ENCODE assay signal across 9 mouse cellular contexts in the genomic region with DNA sequence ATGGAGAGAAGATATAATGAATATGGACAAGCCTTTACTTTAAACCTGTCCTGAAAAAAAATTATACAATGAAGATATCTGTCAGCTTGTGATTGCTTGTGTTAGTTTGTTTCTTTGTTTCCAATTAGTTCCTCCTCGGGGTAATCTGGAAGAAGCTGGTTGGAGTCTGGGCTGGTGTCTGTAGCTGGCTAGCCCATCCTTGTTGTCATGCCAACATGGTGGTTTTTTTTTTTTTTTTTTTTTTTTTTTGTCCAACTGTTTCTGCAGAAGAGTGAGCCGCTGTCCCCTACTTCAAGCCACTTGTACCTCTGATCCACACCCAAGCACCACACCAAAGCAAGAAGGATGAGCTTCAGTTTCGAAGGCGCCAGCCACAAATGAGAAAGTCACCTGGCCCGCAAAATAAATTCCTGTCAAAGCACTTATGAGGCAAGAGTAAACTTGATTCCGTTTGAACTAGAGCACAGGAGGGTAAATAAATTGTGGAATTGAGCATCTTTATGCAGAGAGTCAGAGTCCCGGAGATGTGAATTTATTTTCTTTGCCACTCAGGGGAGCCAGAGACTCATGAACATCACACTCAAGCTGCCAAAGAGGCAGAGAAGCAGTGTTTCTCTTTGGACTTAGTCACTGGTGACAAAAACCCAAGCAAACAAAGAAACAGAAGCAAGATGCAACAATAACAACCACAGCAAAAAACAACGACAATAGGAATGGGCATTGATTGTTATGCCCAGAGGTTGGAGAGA. TPM values are rescaled to one million over a fixed set of nuclear protein-coding genes. Genes with fewer than 3 reads are reported as not detected.
DNase-seq lines count a peak whose midpoint lies in the region; ATAC-seq and TF ChIP-seq lines count a peak whose summit lies in the region.
"Had no signal": no experiment of that assay in that cellular context is flagged by ENCODE, and none has a peak within 500 bp of the region (broad histone marks: within the 10 kb centered on the region; RNA-seq: fewer than 3 reads in every experiment).

No protein-coding gene starts in this region.

- no peak overlapping the region for H3K9ac ChIP-seq in forebrain, embryonic 14.5 days (ENCODE audit: low read length)
- H3K9ac ChIP-seq in forebrain, embryonic 12.5 days: no peak overlapping the region
- H3K9ac ChIP-seq in hindbrain, embryonic 16.5 days (ENCODE audit: low read depth, low read length): no peak overlapping the region
- no peak overlapping the region for H3K9ac ChIP-seq in midbrain, embryonic 16.5 days (ENCODE audit: low read depth, low read length)
- H3K9ac ChIP-seq: heart, embryonic 13.5 days had no signal

- no peak overlapping the region for H3K4me3 ChIP-seq in forebrain, embryonic 14.5 days (ENCODE audit: low read depth, low read length)
- H3K4me3 ChIP-seq in forebrain, embryonic 12.5 days (replicated peaks): no peak overlapping the region
- H3K4me3 ChIP-seq in left cerebral cortex, adult 2 months: no peak overlapping the region
- no peak overlapping the region for H3K4me3 ChIP-seq in hindbrain, embryonic 16.5 days (ENCODE audit: low read length)
- H3K4me3 ChIP-seq in midbrain, embryonic 16.5 days (ENCODE audit: low read depth, low read length): no peak overlapping the region
- H3K4me3 ChIP-seq: heart, embryonic 13.5 days had no signal

- H3K4me1 ChIP-seq in forebrain, embryonic 14.5 days (ENCODE audit: control insufficient read depth, insufficient read depth, low read length): no peaks in the 10 kb centered on the region
- H3K4me1 ChIP-seq in forebrain, embryonic 12.5 days: peaks cover 9% of the 10 kb centered on the region
- H3K4me1 ChIP-seq in hindbrain, embryonic 16.5 days (ENCODE audit: control insufficient read depth, insufficient read depth, low read depth, low read length): peaks cover 2% of the 10 kb centered on the region; the same call in 1 of the 2 replicates
- H3K4me1 ChIP-seq in midbrain, embryonic 16.5 days (ENCODE audit: control insufficient read depth, insufficient read depth, low read length): peaks cover 14% of the 10 kb centered on the region

- TF ChIP-seq CTCF in left cerebral cortex, adult 2 months (IDR thresholded peaks at IDR 0.05): peak; percentile 60

- H3K36me3 ChIP-seq in forebrain, embryonic 14.5 days (ENCODE audit: control insufficient read depth, insufficient read depth, low read length): no peaks in the 10 kb centered on the region
- no peaks in the 10 kb centered on the region for H3K36me3 ChIP-seq in forebrain, embryonic 12.5 days (replicated peaks)
- no peaks in the 10 kb centered on the region for H3K36me3 ChIP-seq in hindbrain, embryonic 16.5 days (ENCODE audit: control insufficient read depth, insufficient read depth, low read length)
- H3K36me3 ChIP-seq in midbrain, embryonic 16.5 days (ENCODE audit: control insufficient read depth, insufficient read depth, low read length): no peaks in the 10 kb centered on the region
- H3K36me3 ChIP-seq: heart, embryonic 13.5 days had no signal

- no peaks in the 10 kb centered on the region for H3K9me3 ChIP-seq in forebrain, embryonic 14.5 days (replicated peaks; ENCODE audit: control insufficient read depth, low read length)
- no peaks in the 10 kb centered on the region for H3K9me3 ChIP-seq in forebrain, embryonic 12.5 days
- no peaks in the 10 kb centered on the region for H3K9me3 ChIP-seq in hindbrain, embryonic 16.5 days (ENCODE audit: control insufficient read depth, low read length)
- no peaks in the 10 kb centered on the region for H3K9me3 ChIP-seq in midbrain, embryonic 16.5 days (replicated peaks; ENCODE audit: control insufficient read depth, low read length, poor library complexity, severe bottlenecking)
- H3K9me3 ChIP-seq: heart, embryonic 13.5 days had no signal

- no peak for ATAC-seq in forebrain, embryonic 14.5 days
- ATAC-seq in forebrain, embryonic 12.5 days (ENCODE audit: low FRiP score): no peak
- peak; percentile 43; the same call in 1 of the 2 replicates for ATAC-seq in hindbrain, embryonic 16.5 days
- peak; percentile 73; the same call in 1 of the 2 replicates for ATAC-seq in midbrain, embryonic 16.5 days

- intact Hi-C loops in left cerebral cortex, adult 2 months (cut with DNase I): loop anchor here (2.0 to 5.0 kb wide), 2 partner anchors 203 to 375 kb away; no protein-coding TSS in a partner anchor

- H3K27me3 ChIP-seq in forebrain, embryonic 14.5 days (replicated peaks; ENCODE audit: control insufficient read depth, insufficient read depth, low read length): no peaks in the 10 kb centered on the region
- H3K27me3 ChIP-seq in forebrain, embryonic 12.5 days: no peaks in the 10 kb centered on the region
- no peaks in the 10 kb centered on the region for H3K27me3 ChIP-seq in hindbrain, embryonic 16.5 days (replicated peaks; ENCODE audit: control insufficient read depth, insufficient read depth, low read length)
- H3K27me3 ChIP-seq in midbrain, embryonic 16.5 days (ENCODE audit: control insufficient read depth, insufficient read depth, low read depth, low read length): no peaks in the 10 kb centered on the region
- H3K27me3 ChIP-seq: heart, embryonic 13.5 days had no signal

- no peak overlapping the region for H3K4me2 ChIP-seq in forebrain, embryonic 14.5 days (ENCODE audit: low read length)
- H3K4me2 ChIP-seq in forebrain, embryonic 12.5 days: no peak overlapping the region
- no peak overlapping the region for H3K4me2 ChIP-seq in hindbrain, embryonic 16.5 days (ENCODE audit: low read length)
- H3K4me2 ChIP-seq in midbrain, embryonic 16.5 days (ENCODE audit: low read length): no peak overlapping the region
- H3K4me2 ChIP-seq: heart, embryonic 13.5 days had no signal

- 81% methylated on average over 8 of the region's 8 CpGs for WGBS in forebrain, embryonic 14.5 days
- 79% methylated on average over 8 of the region's 8 CpGs for WGBS in forebrain, embryonic 12.5 days
- 53% methylated on average over 8 of the region's 8 CpGs for WGBS in hindbrain, embryonic 16.5 days
- 56% methylated on average over 8 of the region's 8 CpGs for WGBS in midbrain, embryonic 16.5 days

- no peak overlapping the region for H3K27ac ChIP-seq in forebrain, embryonic 14.5 days (ENCODE audit: low read depth, low read length)
- H3K27ac ChIP-seq in forebrain, embryonic 12.5 days: no peak overlapping the region
- no peak overlapping the region for H3K27ac ChIP-seq in left cerebral cortex, adult 2 months
- H3K27ac ChIP-seq in hindbrain, embryonic 16.5 days (ENCODE audit: low read depth, low read length): no peak overlapping the region
- H3K27ac ChIP-seq in midbrain, embryonic 16.5 days (ENCODE audit: low read length): peak overlapping the region; percentile 30
- H3K27ac ChIP-seq: heart, embryonic 13.5 days had no signal

- DNase-seq in forebrain, embryonic 14.5 days (ENCODE audit: low spot score): peak; percentile 47
- DNase-seq in left cerebral cortex, adult 2 months (ENCODE audit: extremely low spot score in 1 of 2, low spot score in 2 of 2): no peak
- DNase-seq in left cerebral cortex, adult 11 months (ENCODE audit: low spot score): no peak
- no peak for DNase-seq in adrenal gland, adult 8-10 months
- DNase-seq in cerebellum, postnatal 4 days (ENCODE audit: low spot score in 2 of 2): no peak

RNA-seq across cellular contexts. Expression of a gene that starts 11.4 kb away (rescaled TPM):
- 86.0 and 106 TPM in 2 replicates for polyA plus RNA-seq in forebrain, embryonic 14.5 days (2014; fragmentation: Nextera tagmentation; extraction: Ambion mirVana)
- 123 and 129 TPM in 2 replicates for polyA plus RNA-seq in forebrain, embryonic 12.5 days (2016; fragmentation: Nextera tagmentation; extraction: Ambion mirVana)
- total RNA-seq in left cerebral cortex, adult 2 months (2021): 100 to 1,000 TPM; 373 to 381 TPM
- 97.7 and 105 TPM in 2 replicates for polyA plus RNA-seq in hindbrain, embryonic 16.5 days (2015; fragmentation: Nextera tagmentation; extraction: Ambion mirVana)
- 103 and 128 TPM in 2 replicates for polyA plus RNA-seq in midbrain, embryonic 16.5 days (2015; fragmentation: Nextera tagmentation; extraction: Ambion mirVana)
- 100 to 1,000 TPM in 3 of 4 experiments, 10 to 100 TPM in 1; 95.3 to 315 (median 114) TPM for total RNA-seq in adrenal gland, adult 8-10 months (2022)

RNA-seq across cellular contexts. Expression of a gene that starts 30.5 kb away (rescaled TPM):
- polyA plus RNA-seq in forebrain, embryonic 14.5 days (2014; fragmentation: Nextera tagmentation; extraction: Ambion mirVana): 16.1 and 17.1 TPM in 2 replicates
- 16.4 TPM in 2 replicates for polyA plus RNA-seq in forebrain, embryonic 12.5 days (2016; fragmentation: Nextera tagmentation; extraction: Ambion mirVana)
- 10 to 100 TPM; 14.0 to 15.1 TPM for total RNA-seq in left cerebral cortex, adult 2 months (2021)
- 13.8 and 16.0 TPM in 2 replicates for polyA plus RNA-seq in hindbrain, embryonic 16.5 days (2015; fragmentation: Nextera tagmentation; extraction: Ambion mirVana)
- polyA plus RNA-seq in midbrain, embryonic 16.5 days (2015; fragmentation: Nextera tagmentation; extraction: Ambion mirVana): 17.5 and 18.5 TPM in 2 replicates
- 10 to 100 TPM; 27.9 to 40.0 (median 34.9) TPM for total RNA-seq in adrenal gland, adult 8-10 months (2022)

Comparison
In these comparisons a context has a peak if more than half of its experiments do, and no peak if none do; other contexts are left out.
1. ATAC-seq: peak in hindbrain, embryonic 16.5 days (single experiment) and midbrain, embryonic 16.5 days (single experiment); none in forebrain, embryonic 14.5 days (single experiment) and forebrain, embryonic 12.5 days (single experiment).